Mouse (Mus musculus) heart, embryonic 13.5 days (tissue): ENCODE results near the gene Atm. TPM values are rescaled to one million over a fixed set of nuclear protein-coding genes. Genes with fewer than 3 reads are reported as not detected.

Experiments used
- ATAC-seq: fragments of 200-750 bp; cut with Nextera tagmentation; 2 replicates; pipeline ENCODE4 v1.8.0; 2017; ENCODE audit warnings: moderate TSS enrichment; ENCODE audit not compliant: insufficient number of reproducible peaks, low FRiP score, low TSS enrichment; ENCODE audit errors: extremely low read depth
- H3K27ac ChIP-seq: fragments of 300-500 bp; sonication (generic); replicated peaks from 2 replicates; pipeline ENCODE4 v1.5.1; 2015; ENCODE audit warnings: moderate library complexity, mild to moderate bottlenecking, inconsistent platforms
- H3K27me3 ChIP-seq: fragments of 300-500 bp; sonication (generic); replicated peaks from 2 replicates; pipeline ENCODE4 v1.6.1; 2015; ENCODE audit warnings: mild to moderate bottlenecking, inconsistent platforms
- H3K36me3 ChIP-seq: fragments of 300-500 bp; sonication (generic); 2 replicates; pipeline ENCODE4 v1.6.1; 2015; ENCODE audit warnings: mild to moderate bottlenecking, inconsistent platforms
- H3K4me1 ChIP-seq: fragments of 300-500 bp; sonication (generic); 2 replicates; pipeline ENCODE4 v1.6.1; 2015; ENCODE audit warnings: inconsistent platforms
- H3K4me2 ChIP-seq: fragments of 300-500 bp; sonication (generic); 2 replicates; pipeline ENCODE4 v1.6.1; 2015; ENCODE audit warnings: inconsistent platforms, mild to moderate bottlenecking, moderate library complexity
- H3K4me3 ChIP-seq: fragments of 300-500 bp; sonication (generic); 2 replicates; pipeline ENCODE4 v1.5.1; 2015; ENCODE audit warnings: moderate library complexity, mild to moderate bottlenecking, inconsistent platforms
- H3K9ac ChIP-seq: fragments of 300-500 bp; sonication (generic); 2 replicates; pipeline ENCODE4 v1.6.1; 2015; ENCODE audit warnings: inconsistent platforms, mild to moderate bottlenecking, moderate library complexity
- H3K9me3 ChIP-seq: fragments of 300-500 bp; sonication (generic); 2 replicates; pipeline ENCODE4 v1.6.1; 2016; ENCODE audit warnings: inconsistent platforms
- WGBS: fragments of 180-500 bp; shearing (Covaris S2); methylation state at CpG from one replicate; pipeline ENCODE4 v1.1.7; 2015; ENCODE audit warnings: mixed read lengths; 5-methylcytosine and 5-hydroxymethylcytosine counted together
- polyA plus RNA-seq: library from polyadenylated mRNA; unstranded; fragments of >200 nt; fragmentation: Nextera tagmentation; extraction: Ambion mirVana; gene quantifications from 2 replicates; pipeline ENCODE4 v1.2.1, GENCODE M21; 2015

The Atm gene
- polyA plus RNA-seq, 1 experiment from 2014 or later, result 6.0 TPM

- H3K27ac ChIP-seq, result no peak overlapping the region
- no peak for ATAC-seq
- H3K4me3 ChIP-seq, result no peak overlapping the region
- H3K4me2 ChIP-seq, result no peak overlapping the region
- H3K4me1 ChIP-seq, result no peaks in the 10 kb centered on the region
- no peak overlapping the region for H3K9ac ChIP-seq
- no peaks in the 10 kb centered on the region for H3K27me3 ChIP-seq
- H3K36me3 ChIP-seq, result peaks cover 64% of the 10 kb centered on the region
- H3K9me3 ChIP-seq, result no peaks in the 10 kb centered on the region
Measured at GRCm38 (mm10) chr9:53485886-53486285, 50.7 kb downstream of the Atm start.

GRCm38 (mm10) chr9:53472806-53473518 lies 63.6 kb downstream of the Atm start:
- peak overlapping the region; percentile 31 for H3K4me2 ChIP-seq
- H3K4me1 ChIP-seq, result peaks cover 16% of the 10 kb centered on the region
- H3K9ac ChIP-seq, result no peak overlapping the region; the same call in 1 of the 2 replicates
- ATAC-seq, result no peak
- H3K4me3 ChIP-seq, result no peak overlapping the region
- H3K27me3 ChIP-seq, result no peaks in the 10 kb centered on the region
- WGBS, result 40% methylated on average over 9 of the region's 9 CpGs
- peaks cover 29% of the 10 kb centered on the region for H3K36me3 ChIP-seq
- H3K27ac ChIP-seq, result peak overlapping the region; percentile 48
- H3K9me3 ChIP-seq, result no peaks in the 10 kb centered on the region

- 88% methylated on average over 2 of the region's 2 CpGs for whole genome bisulfite sequencing
- Histone ChIP-seq H3K4me2 (no peak overlapping the region), H3K27me3 (no peaks in the 10 kb centered on the region), H3K36me3 (peaks cover 84% of the 10 kb centered on the region), H3K27ac (no peak overlapping the region), H3K9me3 (no peaks in the 10 kb centered on the region), H3K4me1 (no peaks in the 10 kb centered on the region), H3K4me3 (no peak overlapping the region), H3K9ac (no peak overlapping the region)
- no peak for ATAC-seq
Measured at GRCm38 (mm10) chr9:53452038-53452437, 84.5 kb downstream of the Atm start.

- no peak for ATAC-seq
- WGBS, result 81% methylated on average over 1 of the region's 1 CpGs
- Histone ChIP-seq H3K9ac (no peak overlapping the region), H3K36me3 (peaks cover 82% of the 10 kb centered on the region), H3K4me1 (no peaks in the 10 kb centered on the region), H3K4me2 (no peak overlapping the region), H3K27ac (no peak overlapping the region), H3K27me3 (no peaks in the 10 kb centered on the region), H3K4me3 (no peak overlapping the region), H3K9me3 (no peaks in the 10 kb centered on the region)
Measured at GRCm38 (mm10) chr9:53450609-53451008, 85.9 kb downstream of the Atm start.

- Histone ChIP-seq H3K36me3 (peaks cover 26% of the 10 kb centered on the region), H3K9ac (no peak overlapping the region), H3K27me3 (no peaks in the 10 kb centered on the region), H3K9me3 (no peaks in the 10 kb centered on the region), H3K4me2 (no peak overlapping the region), H3K27ac (no peak overlapping the region), H3K4me3 (no peak overlapping the region), H3K4me1 (peaks cover 6% of the 10 kb centered on the region; the same call in 1 of the 2 replicates)
- WGBS, result 71% methylated on average over 14 of the region's 14 CpGs
- ATAC-seq, result no peak
Measured at GRCm38 (mm10) chr9:53435830-53436570, 100.5 kb downstream of the Atm start.

GRCm38 (mm10) chr9:53427638-53428037 lies 108.9 kb downstream of the Atm start:
- no peaks in the 10 kb centered on the region for H3K4me1 ChIP-seq
- 72% methylated on average over 3 of the region's 3 CpGs for WGBS
- ATAC-seq, result no peak

GRCm38 (mm10) chr9:53426726-53427125 lies 109.8 kb downstream of the Atm start:
- H3K9me3 ChIP-seq, result no peaks in the 10 kb centered on the region
- H3K36me3 ChIP-seq, result no peaks in the 10 kb centered on the region
- no peaks in the 10 kb centered on the region for H3K27me3 ChIP-seq
- no peak for ATAC-seq
- WGBS, result 77% methylated on average over 3 of the region's 3 CpGs
- H3K27ac ChIP-seq, result no peak overlapping the region
- H3K4me3 ChIP-seq, result no peak overlapping the region
- H3K4me1 ChIP-seq, result no peaks in the 10 kb centered on the region
- no peak overlapping the region for H3K9ac ChIP-seq
- H3K4me2 ChIP-seq, result no peak overlapping the region

More at GRCm38 (mm10) chr9:53427638-53428037, 108.9 kb downstream of the Atm start:
- Histone ChIP-seq H3K27me3 (no peaks in the 10 kb centered on the region), H3K9me3 (no peaks in the 10 kb centered on the region), H3K36me3 (no peaks in the 10 kb centered on the region), H3K27ac (no peak overlapping the region), H3K9ac (no peak overlapping the region), H3K4me3 (no peak overlapping the region), H3K4me2 (no peak overlapping the region)

- Histone ChIP-seq H3K4me1 (no peaks in the 10 kb centered on the region), H3K4me2 (no peak overlapping the region), H3K4me3 (no peak overlapping the region), H3K27me3 (no peaks in the 10 kb centered on the region), H3K27ac (no peak overlapping the region), H3K9me3 (no peaks in the 10 kb centered on the region), H3K36me3 (no peaks in the 10 kb centered on the region), H3K9ac (no peak overlapping the region)
- WGBS, result 45% methylated on average over 9 of the region's 9 CpGs
- ATAC-seq, result no peak
Measured at GRCm38 (mm10) chr9:53422133-53422896, 114.2 kb downstream of the Atm start.

- Histone ChIP-seq H3K27me3 (no peaks in the 10 kb centered on the region), H3K9ac (no peak overlapping the region), H3K4me2 (no peak overlapping the region), H3K4me1 (peaks cover 19% of the 10 kb centered on the region), H3K27ac (no peak overlapping the region), H3K9me3 (no peaks in the 10 kb centered on the region), H3K36me3 (no peaks in the 10 kb centered on the region), H3K4me3 (no peak overlapping the region)
- WGBS, result 74% methylated on average over 3 of the region's 3 CpGs
- no peak for ATAC-seq
Measured at GRCm38 (mm10) chr9:53409427-53409826, 127.1 kb downstream of the Atm start.

GRCm38 (mm10) chr9:53408953-53409361 lies 127.6 kb downstream of the Atm start:
- H3K4me3 ChIP-seq, result no peak overlapping the region
- no peak for ATAC-seq
- H3K4me2 ChIP-seq, result no peak overlapping the region
- H3K4me1 ChIP-seq, result peaks cover 20% of the 10 kb centered on the region
- no peak overlapping the region for H3K27ac ChIP-seq
- no peak overlapping the region for H3K9ac ChIP-seq
- H3K9me3 ChIP-seq, result no peaks in the 10 kb centered on the region
- no peaks in the 10 kb centered on the region for H3K36me3 ChIP-seq
- 51% methylated on average over 2 of the region's 2 CpGs for WGBS
- H3K27me3 ChIP-seq, result no peaks in the 10 kb centered on the region

GRCm38 (mm10) chr9:53408548-53408947 lies 128.0 kb downstream of the Atm start:
- Histone ChIP-seq H3K9ac (no peak overlapping the region), H3K4me1 (peaks cover 20% of the 10 kb centered on the region), H3K4me3 (no peak overlapping the region), H3K27me3 (no peaks in the 10 kb centered on the region), H3K36me3 (no peaks in the 10 kb centered on the region), H3K4me2 (no peak overlapping the region), H3K27ac (no peak overlapping the region), H3K9me3 (no peaks in the 10 kb centered on the region)
- ATAC-seq, result no peak
- WGBS, result 82% methylated on average over 4 of the region's 4 CpGs
